Comparison of ENCODE assay signal across 25 mouse cellular contexts in the genomic region with DNA sequence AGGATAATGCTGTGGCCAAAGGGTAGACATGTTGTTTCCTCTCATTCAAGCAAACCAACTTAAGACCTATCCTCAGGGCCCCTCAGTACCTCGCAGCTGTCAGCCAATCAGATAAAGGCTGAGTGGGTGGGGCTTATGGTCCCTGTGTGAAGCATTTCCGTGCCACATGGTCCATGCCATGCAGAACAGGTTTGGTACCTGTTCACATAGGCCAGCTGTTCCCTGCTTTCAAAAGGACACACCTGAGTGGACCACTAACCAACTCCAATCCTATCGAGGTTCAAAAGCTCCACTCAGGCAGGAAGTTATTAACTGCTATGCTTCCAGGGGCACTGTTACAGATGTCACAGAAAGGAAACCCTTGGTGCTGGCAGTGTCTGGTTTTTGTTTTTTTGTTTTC. TPM values are rescaled to one million over a fixed set of nuclear protein-coding genes. Genes with fewer than 3 reads are reported as not detected.
DNase-seq lines count a peak whose midpoint lies in the region; ATAC-seq lines count a peak whose summit lies in the region.
"Had no signal": no experiment of that assay in that cellular context is flagged by ENCODE, and none has a peak within 500 bp of the region (broad histone marks: within the 10 kb centered on the region; RNA-seq: fewer than 3 reads in every experiment).

No protein-coding gene starts in this region.

- H3K27me3 ChIP-seq in kidney, embryonic 16.5 days (ENCODE audit: insufficient read depth, low read length) = no peaks in the 10 kb centered on the region
- H3K27me3 ChIP-seq in intestine, embryonic 16.5 days (replicated peaks; ENCODE audit: control insufficient read depth, insufficient read depth, low read length) = no peaks in the 10 kb centered on the region
- H3K27me3 ChIP-seq in stomach, embryonic 15.5 days (replicated peaks) = no peaks in the 10 kb centered on the region
- no peaks in the 10 kb centered on the region for H3K27me3 ChIP-seq in forebrain, embryonic 13.5 days
- H3K27me3 ChIP-seq: embryonic facial prominence, embryonic 12.5 days; forebrain, embryonic 15.5 days; heart, embryonic 15.5 days; hindbrain, embryonic 13.5 days; limb, embryonic 12.5 days; midbrain, embryonic 13.5 days; neural tube, embryonic 13.5 days had no signal

- ATAC-seq in kidney, embryonic 16.5 days (ENCODE audit: low FRiP score, low TSS enrichment) = peak; percentile 59; the same call in 1 of the 2 replicates
- ATAC-seq in intestine, embryonic 16.5 days = peak; percentile 82
- peak; percentile 47; the same call in 1 of the 2 replicates for ATAC-seq in stomach, embryonic 15.5 days (ENCODE audit: insufficient read depth, low FRiP score, low read depth)
- ATAC-seq in forebrain, embryonic 13.5 days = no peak
- ATAC-seq: CD4-positive, CD25-positive, alpha-beta regulatory T cell, adult 4 months; forebrain, embryonic 15.5 days; midbrain, embryonic 13.5 days had no signal

- H3K9ac ChIP-seq in kidney, embryonic 16.5 days (replicated peaks; ENCODE audit: low read length) = no peak overlapping the region
- H3K9ac ChIP-seq in intestine, embryonic 16.5 days (ENCODE audit: low read depth, low read length) = no peak overlapping the region
- H3K9ac ChIP-seq in stomach, embryonic 15.5 days = no peak overlapping the region
- no peak overlapping the region for H3K9ac ChIP-seq in forebrain, embryonic 13.5 days
- H3K9ac ChIP-seq: embryonic facial prominence, embryonic 12.5 days; forebrain, embryonic 15.5 days; heart, embryonic 15.5 days; hindbrain, embryonic 13.5 days; limb, embryonic 12.5 days; midbrain, embryonic 13.5 days; neural tube, embryonic 13.5 days had no signal

- no peak for DNase-seq in kidney, postnatal 36 days
- peak; percentile 39 for DNase-seq in R1 (ENCODE audit: low read depth, low spot score)
- no peak for DNase-seq in heart, postnatal 10 days
- DNase-seq: adrenal gland, postnatal 25 days; cerebellum, adult 11-12 months; cerebellum, adult 9-11 months; embryo, embryonic 11 days; gastrocnemius, postnatal 36 days; heart, postnatal 4 days; kidney, adult 2 months; kidney, postnatal 25 days; layer of hippocampus, postnatal 36 days had no signal

- H3K9me3 ChIP-seq in kidney, embryonic 16.5 days (ENCODE audit: low read length) = no peaks in the 10 kb centered on the region
- H3K9me3 ChIP-seq in intestine, embryonic 16.5 days (ENCODE audit: control insufficient read depth, low read length) = no peaks in the 10 kb centered on the region
- no peaks in the 10 kb centered on the region for H3K9me3 ChIP-seq in stomach, embryonic 15.5 days
- H3K9me3 ChIP-seq in forebrain, embryonic 13.5 days (replicated peaks) = no peaks in the 10 kb centered on the region
- H3K9me3 ChIP-seq: embryonic facial prominence, embryonic 12.5 days; forebrain, embryonic 15.5 days; heart, embryonic 15.5 days; hindbrain, embryonic 13.5 days; limb, embryonic 12.5 days; midbrain, embryonic 13.5 days had no signal

- WGBS in kidney, embryonic 16.5 days = 56% methylated on average over 3 of the region's 3 CpGs
- WGBS in intestine, embryonic 16.5 days = 57% methylated on average over 3 of the region's 3 CpGs
- WGBS in stomach, embryonic 15.5 days = 52% methylated on average over 3 of the region's 3 CpGs
- 77% methylated on average over 3 of the region's 3 CpGs for WGBS in forebrain, embryonic 13.5 days

- H3K4me2 ChIP-seq in kidney, embryonic 16.5 days (replicated peaks; ENCODE audit: low read depth, low read length) = no peak overlapping the region
- no peak overlapping the region for H3K4me2 ChIP-seq in intestine, embryonic 16.5 days (ENCODE audit: low read depth, low read length)
- H3K4me2 ChIP-seq in stomach, embryonic 15.5 days = peak overlapping the region; percentile 8; the same call in 1 of the 2 replicates
- no peak overlapping the region for H3K4me2 ChIP-seq in forebrain, embryonic 13.5 days
- H3K4me2 ChIP-seq: embryonic facial prominence, embryonic 12.5 days; forebrain, embryonic 15.5 days; heart, embryonic 15.5 days; hindbrain, embryonic 13.5 days; limb, embryonic 12.5 days; midbrain, embryonic 13.5 days; neural tube, embryonic 13.5 days had no signal

- no peak overlapping the region for H3K4me3 ChIP-seq in kidney, embryonic 16.5 days (ENCODE audit: low read length)
- no peak overlapping the region for H3K4me3 ChIP-seq in intestine, embryonic 16.5 days (ENCODE audit: low read length)
- no peak overlapping the region for H3K4me3 ChIP-seq in stomach, embryonic 15.5 days (replicated peaks)
- no peak overlapping the region for H3K4me3 ChIP-seq in forebrain, embryonic 13.5 days
- H3K4me3 ChIP-seq: embryonic facial prominence, embryonic 12.5 days; forebrain, embryonic 15.5 days; heart, embryonic 15.5 days; hindbrain, embryonic 13.5 days; limb, embryonic 12.5 days; midbrain, embryonic 13.5 days; neural tube, embryonic 13.5 days had no signal

- intact Hi-C loops in heart, postnatal 10 days (cut with DNase I) = no loop called here

- no peaks in the 10 kb centered on the region for H3K4me1 ChIP-seq in kidney, embryonic 16.5 days (ENCODE audit: insufficient read depth, low read length)
- no peaks in the 10 kb centered on the region for H3K4me1 ChIP-seq in intestine, embryonic 16.5 days (ENCODE audit: control insufficient read depth, insufficient read depth, low read length)
- no peaks in the 10 kb centered on the region for H3K4me1 ChIP-seq in stomach, embryonic 15.5 days
- H3K4me1 ChIP-seq in forebrain, embryonic 13.5 days = no peaks in the 10 kb centered on the region
- H3K4me1 ChIP-seq: embryonic facial prominence, embryonic 12.5 days; forebrain, embryonic 15.5 days; heart, embryonic 15.5 days; hindbrain, embryonic 13.5 days; limb, embryonic 12.5 days; midbrain, embryonic 13.5 days; neural tube, embryonic 13.5 days had no signal

- no peak overlapping the region for H3K27ac ChIP-seq in kidney, embryonic 16.5 days (ENCODE audit: low read length)
- no peak overlapping the region for H3K27ac ChIP-seq in intestine, embryonic 16.5 days (ENCODE audit: low read length)
- H3K27ac ChIP-seq in stomach, embryonic 15.5 days = 0 out of 2 replicates have a peak overlapping the region, but pooled peaks have one; percentile 11
- H3K27ac ChIP-seq in forebrain, embryonic 13.5 days = no peak overlapping the region
- H3K27ac ChIP-seq: embryonic facial prominence, embryonic 12.5 days; forebrain, embryonic 15.5 days; heart, embryonic 15.5 days; hindbrain, embryonic 13.5 days; limb, embryonic 12.5 days; macrophage; midbrain, embryonic 13.5 days; neural tube, embryonic 13.5 days had no signal

- H3K36me3 ChIP-seq in kidney, embryonic 16.5 days (ENCODE audit: insufficient read depth, low read length) = no peaks in the 10 kb centered on the region
- H3K36me3 ChIP-seq in intestine, embryonic 16.5 days (ENCODE audit: control insufficient read depth, insufficient read depth, low read length) = no peaks in the 10 kb centered on the region
- no peaks in the 10 kb centered on the region for H3K36me3 ChIP-seq in stomach, embryonic 15.5 days
- no peaks in the 10 kb centered on the region for H3K36me3 ChIP-seq in forebrain, embryonic 13.5 days (ENCODE audit: poor library complexity, severe bottlenecking)
- H3K36me3 ChIP-seq: embryonic facial prominence, embryonic 12.5 days; forebrain, embryonic 15.5 days; heart, embryonic 15.5 days; hindbrain, embryonic 13.5 days; limb, embryonic 12.5 days; midbrain, embryonic 13.5 days; neural tube, embryonic 13.5 days had no signal

RNA-seq across cellular contexts. Expression of gene Txndc5, which starts 25.6 kb away (rescaled TPM):
- 301 and 313 TPM in 2 replicates for polyA plus RNA-seq in kidney, embryonic 16.5 days (2015; fragmentation: Nextera tagmentation; extraction: Ambion mirVana)
- 231 and 239 TPM in 2 replicates for polyA plus RNA-seq in intestine, embryonic 16.5 days (2015; fragmentation: Nextera tagmentation; extraction: Ambion mirVana)
- 266 and 280 TPM in 2 replicates for polyA plus RNA-seq in stomach, embryonic 15.5 days (2015; fragmentation: Nextera tagmentation; extraction: Ambion mirVana)
- 10 to 100 TPM; 68.5 to 71.9 TPM for total RNA-seq in heart, postnatal 10 days (2021)
- 57.6 and 66.7 TPM in 2 replicates for polyA plus RNA-seq in forebrain, embryonic 13.5 days (2015; fragmentation: Nextera tagmentation; extraction: Ambion mirVana)
